Mouse (Mus musculus) intestine, postnatal 0 days (tissue): ENCODE measurements around the gene Sumf1. TPM values are rescaled to one million over a fixed set of nuclear protein-coding genes. Genes with fewer than 3 reads are reported as not detected.

Experiments
- ATAC-seq: fragments of 200-750 bp; cut with Nextera tagmentation; 2 replicates; pipeline ENCODE4 v1.8.0; 2017; ENCODE audit warnings: mild to moderate bottlenecking, moderate TSS enrichment, moderate library complexity
- H3K27ac ChIP-seq: fragments of 300-500 bp; sonication (generic); 2 replicates; pipeline ENCODE4 v1.5.1; 2014; ENCODE audit warnings: mild to moderate bottlenecking, low read depth, low read length, moderate library complexity
- H3K27me3 ChIP-seq: fragments of 300-500 bp; sonication (generic); replicated peaks from 2 replicates; pipeline ENCODE4 v1.6.1; 2014; ENCODE audit warnings: low read length, mixed read lengths; ENCODE audit not compliant: control insufficient read depth, insufficient read depth
- H3K36me3 ChIP-seq: fragments of 300-500 bp; sonication (generic); 2 replicates; pipeline ENCODE4 v1.6.1; 2014; ENCODE audit warnings: mild to moderate bottlenecking, moderate library complexity; ENCODE audit not compliant: control insufficient read depth, insufficient read depth
- H3K4me1 ChIP-seq: fragments of 300-500 bp; sonication (generic); replicated peaks from 2 replicates; pipeline ENCODE4 v1.6.1; 2014; ENCODE audit warnings: antibody characterized with exemption, low read length, mixed read lengths; ENCODE audit not compliant: control insufficient read depth, insufficient read depth
- H3K4me2 ChIP-seq: fragments of 300-500 bp; sonication (generic); replicated peaks from 2 replicates; pipeline ENCODE4 v1.6.1; 2014; ENCODE audit warnings: low read depth, mild to moderate bottlenecking, moderate library complexity
- H3K4me3 ChIP-seq: fragments of 300-500 bp; sonication (generic); 2 replicates; pipeline ENCODE4 v1.5.1; 2014; ENCODE audit warnings: low read depth, low read length
- H3K9ac ChIP-seq: fragments of 300-500 bp; sonication (generic); 2 replicates; pipeline ENCODE4 v1.6.1; 2014; ENCODE audit warnings: mild to moderate bottlenecking, low read depth, low read length
- H3K9me3 ChIP-seq: fragments of 300-500 bp; sonication (generic); 2 replicates; pipeline ENCODE4 v1.6.1; 2016; ENCODE audit warnings: mixed run types; ENCODE audit not compliant: control insufficient read depth
- CTCF ChIP-seq: sonication (generic); IDR thresholded peaks from 2 replicates; pipeline ENCODE4 v1.5.1; 2016; ENCODE audit warnings: low read depth, mild to moderate bottlenecking, control low read depth, antibody characterized with exemption, moderate library complexity
- WGBS: fragments of 180-500 bp; shearing (Covaris S2); extraction: QIAGEN DNeasy Blood & Tissue Kit; methylation state at CpG from one replicate; pipeline ENCODE4 v1.1.7; 2014; 5-methylcytosine and 5-hydroxymethylcytosine counted together
- polyA plus RNA-seq: library from polyadenylated mRNA; unstranded; fragments of >200 nt; fragmentation: Nextera tagmentation; extraction: Ambion mirVana; gene quantifications from 2 replicates; pipeline ENCODE4 v1.2.1, GENCODE M21; 2015

Sumf1 gene
- polyA plus RNA-seq, result 30.1 and 30.2 TPM in 2 replicates

DNA sequence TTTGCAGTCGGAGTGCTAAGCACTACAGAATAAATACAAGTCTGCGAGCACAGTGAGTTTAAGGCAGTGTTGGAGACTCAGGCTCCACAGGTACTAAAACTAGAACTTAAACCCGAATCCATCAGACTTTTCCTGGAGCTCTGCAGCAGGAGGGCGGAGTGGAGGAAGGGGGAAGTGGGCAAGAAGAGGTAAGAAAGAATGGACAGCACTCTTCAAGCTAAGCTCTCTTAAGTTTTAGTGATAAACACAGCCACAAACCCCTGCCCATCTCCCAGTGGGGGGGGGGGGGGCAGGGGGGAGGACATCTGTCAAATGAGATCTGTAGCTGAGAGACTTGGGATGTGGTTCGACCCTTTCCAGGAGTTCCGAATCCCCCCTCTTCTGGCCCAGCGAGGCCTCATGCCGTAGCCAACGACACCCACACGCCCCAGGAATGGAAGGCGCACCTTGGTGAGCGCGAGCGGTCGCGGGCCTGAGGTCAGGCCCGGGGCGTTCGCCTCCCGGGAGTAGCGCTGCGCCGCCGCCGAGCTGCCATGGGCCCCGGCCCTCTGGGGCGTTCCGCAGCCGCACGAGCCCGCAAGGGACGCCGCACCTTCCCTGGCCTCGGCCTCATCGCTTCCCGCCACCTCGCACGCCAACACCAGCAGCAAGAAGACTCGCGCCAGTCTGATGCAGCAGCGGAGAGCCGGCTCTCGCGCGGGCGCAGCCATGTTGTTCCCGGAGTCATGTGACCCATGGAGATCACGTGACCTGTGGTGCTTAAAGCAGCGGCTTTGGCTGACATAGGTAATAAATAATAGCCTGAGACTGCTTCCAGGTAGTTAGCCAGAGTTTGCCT is at the start of gene Sumf1:
Gene Sumf1 (minus strand): TSS at position 736 of the 838 bp plus-strand sequence.
- ATAC-seq, result peak; percentile 95
- Histone ChIP-seq H3K4me2 (peak within 1 kb of the TSS; percentile 93), H3K4me1 (peaks cover 7% of the 10 kb centered on the region), H3K27me3 (no peaks in the 10 kb centered on the region), H3K36me3 (no peaks in the 10 kb centered on the region), H3K9me3 (no peaks in the 10 kb centered on the region), H3K9ac (peak within 1 kb of the TSS; percentile 91), H3K4me3 (peak within 1 kb of the TSS; percentile 87), H3K27ac (peak within 1 kb of the TSS; percentile 41; the same call in 1 of the 2 replicates)
- 4% methylated on average over 48 of the region's 49 CpGs for WGBS
- TF ChIP-seq CTCF, result no peak

DNA sequence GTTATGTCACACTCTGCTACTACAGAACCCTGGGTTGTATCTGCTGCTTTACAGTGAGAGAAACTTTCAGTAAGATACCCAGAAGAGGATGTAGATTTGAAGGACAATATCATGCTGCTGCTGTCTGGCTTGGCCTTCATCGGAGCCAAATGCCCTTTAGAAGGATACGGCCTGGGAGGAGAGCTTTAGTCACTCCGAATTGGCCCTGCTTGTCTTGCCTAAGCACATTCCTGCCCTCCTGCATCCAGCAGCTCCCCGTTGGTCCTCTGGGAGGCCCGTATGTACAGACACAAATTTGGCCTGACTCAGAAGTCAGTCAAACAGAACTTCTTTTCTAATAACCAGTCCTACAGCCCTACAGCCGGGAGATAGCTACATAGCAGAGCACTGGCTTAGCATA is 49.2 kb upstream of the Sumf1 start:
- H3K27ac ChIP-seq, result no peak overlapping the region
- no peaks in the 10 kb centered on the region for H3K9me3 ChIP-seq
- H3K4me2 ChIP-seq, result no peak overlapping the region
- H3K27me3 ChIP-seq, result no peaks in the 10 kb centered on the region
- no peaks in the 10 kb centered on the region for H3K36me3 ChIP-seq
- no peak for ATAC-seq
- no peaks in the 10 kb centered on the region for H3K4me1 ChIP-seq
- H3K4me3 ChIP-seq, result no peak overlapping the region
- no peak for TF ChIP-seq CTCF
- H3K9ac ChIP-seq, result no peak overlapping the region
- WGBS, result 66% methylated on average over 6 of the region's 6 CpGs

DNA sequence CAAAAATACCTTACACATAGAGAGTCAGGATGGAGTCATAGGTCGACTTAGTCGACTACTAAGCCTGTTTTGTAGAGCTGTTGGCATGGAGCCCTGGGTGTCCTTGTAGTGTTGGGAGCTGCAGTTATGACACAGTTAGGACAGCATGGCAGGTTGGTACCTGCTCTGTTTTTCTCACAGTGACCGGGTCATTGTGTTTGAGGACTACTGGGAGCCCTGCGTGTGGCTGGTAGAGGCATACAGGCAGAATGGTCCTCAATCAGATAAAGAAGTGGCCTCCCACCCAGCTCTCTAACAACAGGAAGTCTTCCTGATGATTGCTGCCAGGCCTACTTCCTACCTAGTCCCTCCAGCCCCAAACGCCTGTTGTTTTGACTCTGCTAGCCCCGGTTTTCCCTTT is 47.7 kb upstream of the Sumf1 start:
- no peaks in the 10 kb centered on the region for H3K9me3 ChIP-seq
- no peak for TF ChIP-seq CTCF
- H3K4me1 ChIP-seq, result no peaks in the 10 kb centered on the region
- no peaks in the 10 kb centered on the region for H3K36me3 ChIP-seq
- no peaks in the 10 kb centered on the region for H3K27me3 ChIP-seq
- no peak overlapping the region for H3K9ac ChIP-seq
- H3K4me2 ChIP-seq, result no peak overlapping the region
- no peak for ATAC-seq
- no peak overlapping the region for H3K27ac ChIP-seq
- H3K4me3 ChIP-seq, result no peak overlapping the region
- 37% methylated on average over 6 of the region's 6 CpGs for WGBS

DNA sequence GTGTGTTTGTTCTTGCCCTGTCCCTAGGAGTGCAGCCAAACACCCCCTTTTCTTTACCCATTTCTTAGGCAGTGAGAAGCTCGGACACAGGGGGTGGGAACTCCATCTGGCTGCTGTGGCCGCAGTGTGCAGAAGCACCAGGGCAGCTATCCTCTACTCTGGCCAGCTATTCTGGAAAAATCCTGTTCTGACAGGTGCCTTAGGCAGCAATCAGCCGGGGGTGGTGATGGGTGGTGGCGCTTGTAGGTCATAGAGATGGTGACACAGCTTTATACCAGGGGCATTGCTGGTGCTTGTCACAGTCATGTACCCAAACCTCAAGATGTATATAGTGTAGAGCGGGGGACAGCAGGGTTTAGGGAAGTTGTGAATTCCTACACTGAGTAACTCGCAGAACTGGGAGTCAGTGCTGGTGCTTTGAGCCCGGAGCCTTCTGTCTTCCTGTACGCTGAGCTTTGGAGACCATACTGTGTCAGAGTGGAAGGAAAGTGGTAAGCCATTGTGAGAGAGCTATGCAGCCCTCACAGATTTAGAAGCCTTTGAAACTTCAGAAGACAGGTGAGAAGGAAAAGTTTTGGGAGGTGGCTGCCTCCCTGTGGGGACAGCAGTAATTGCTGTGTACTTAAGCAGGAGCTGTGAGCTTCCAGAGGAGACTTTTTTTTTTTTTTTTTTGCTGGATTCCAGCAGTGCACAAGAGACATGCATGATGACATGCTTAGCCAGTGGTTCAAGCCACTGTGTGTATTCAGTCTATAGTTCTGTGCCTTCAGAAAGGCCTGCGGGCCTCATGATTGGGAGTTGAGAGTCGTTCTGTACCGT is 46.7 kb upstream of the Sumf1 start:
- H3K27ac ChIP-seq, result no peak overlapping the region
- H3K4me3 ChIP-seq, result no peak overlapping the region
- H3K4me2 ChIP-seq, result no peak overlapping the region
- ATAC-seq, result no peak
- H3K9ac ChIP-seq, result no peak overlapping the region
- TF ChIP-seq CTCF, result peak; percentile 41
- H3K27me3 ChIP-seq, result no peaks in the 10 kb centered on the region
- no peaks in the 10 kb centered on the region for H3K36me3 ChIP-seq
- 77% methylated on average over 11 of the region's 11 CpGs for WGBS
- no peaks in the 10 kb centered on the region for H3K4me1 ChIP-seq
- H3K9me3 ChIP-seq, result no peaks in the 10 kb centered on the region

DNA sequence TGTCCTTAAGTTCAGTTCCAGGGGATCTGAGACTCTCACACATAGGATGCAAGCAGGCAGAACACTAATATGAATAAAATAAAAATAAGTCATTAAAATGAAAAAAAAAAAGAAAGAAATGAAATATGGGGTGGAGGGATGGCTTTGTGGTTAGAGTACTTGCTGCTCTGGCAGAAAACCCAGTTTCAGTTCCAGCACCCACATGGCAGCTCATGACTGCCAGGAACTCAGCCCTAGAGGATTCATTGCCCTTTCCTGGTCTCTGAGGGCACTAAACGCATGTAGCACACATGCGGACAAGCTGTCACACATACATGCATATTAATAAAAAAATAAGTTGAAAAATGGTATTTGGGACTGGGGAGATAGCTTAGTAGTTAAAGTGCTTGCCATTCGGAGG is 45.2 kb upstream of the Sumf1 start:
- Histone ChIP-seq H3K4me1 (no peaks in the 10 kb centered on the region), H3K9ac (no peak overlapping the region), H3K27me3 (no peaks in the 10 kb centered on the region), H3K27ac (no peak overlapping the region), H3K9me3 (no peaks in the 10 kb centered on the region), H3K36me3 (no peaks in the 10 kb centered on the region), H3K4me3 (no peak overlapping the region), H3K4me2 (no peak overlapping the region)
- no peak for TF ChIP-seq CTCF
- ATAC-seq, result no peak
- WGBS, result 90% methylated on average over 3 of the region's 3 CpGs

DNA sequence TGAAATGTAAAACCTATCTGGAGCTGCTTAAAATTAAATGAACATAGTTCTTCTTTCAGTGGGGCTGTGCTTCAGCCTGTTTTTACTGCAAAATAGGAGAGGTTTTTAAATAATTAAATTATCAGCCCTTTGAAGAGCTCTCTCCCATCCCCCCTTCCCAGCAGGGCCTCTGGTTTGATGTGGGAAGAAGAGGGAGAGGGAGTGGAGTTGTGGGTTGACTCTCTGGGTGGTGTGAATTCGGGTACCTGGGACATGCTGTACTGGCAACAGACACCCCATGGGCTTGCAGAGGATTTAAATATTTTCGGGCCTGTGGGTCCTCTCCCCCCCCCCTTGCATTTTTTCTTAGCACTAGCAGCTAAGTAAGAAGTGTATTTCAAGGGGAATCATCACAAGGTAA is 43.2 kb upstream of the Sumf1 start:
- no peak overlapping the region for H3K4me3 ChIP-seq
- 24% methylated on average over 2 of the region's 2 CpGs for WGBS

More for the DNA sequence above, 43.2 kb upstream of the Sumf1 start:
- Histone ChIP-seq H3K36me3 (no peaks in the 10 kb centered on the region), H3K9ac (no peak overlapping the region), H3K27ac (no peak overlapping the region), H3K9me3 (no peaks in the 10 kb centered on the region), H3K4me1 (no peaks in the 10 kb centered on the region; the same call in 1 of the 2 replicates), H3K27me3 (no peaks in the 10 kb centered on the region), H3K4me2 (no peak overlapping the region)
- no peak for TF ChIP-seq CTCF
- no peak for ATAC-seq
